Mouse (Mus musculus) spleen, adult 2 months (tissue): ENCODE measurements around the gene Tgif2. TPM values are rescaled to one million over a fixed set of nuclear protein-coding genes. Genes with fewer than 3 reads are reported as not detected.
A peak's percentile ranks its signal among the peaks of the same experiment; 100 is the strongest.

ENCODE experiments used
- DNase-seq, 2 experiments: peaks; one replicate each; pipeline versions ENCODE4 v3.0.0 to v3.0.0-alpha.2; 2012 to 2021; ENCODE audit warnings: low spot score in 2 of 2, low read depth in 1 of 2
- H3K27ac ChIP-seq: fragments of 200-500 bp; 2 replicates; pipeline ENCODE4 v1.5.1; 2012; ENCODE audit warnings: low read length, inconsistent platforms; ENCODE audit not compliant: insufficient read depth
- H3K27me3 ChIP-seq: fragments of 200-500 bp; 2 replicates; pipeline ENCODE4 v1.6.1; 2012; ENCODE audit warnings: mild to moderate bottlenecking, moderate library complexity, low read length, inconsistent platforms; ENCODE audit not compliant: control insufficient read depth, insufficient read depth
- H3K36me3 ChIP-seq: fragments of 200-500 bp; 2 replicates; pipeline ENCODE4 v1.6.1; 2012; ENCODE audit warnings: mild to moderate bottlenecking, low read length, inconsistent platforms; ENCODE audit not compliant: control insufficient read depth, insufficient read depth
- H3K4me1 ChIP-seq: fragments of 200-500 bp; 2 replicates; pipeline ENCODE4 v1.6.1; 2011; ENCODE audit warnings: inconsistent platforms; ENCODE audit not compliant: control insufficient read depth, insufficient read depth, insufficient read length
- H3K4me3 ChIP-seq: fragments of 200-500 bp; 2 replicates; pipeline ENCODE4 v1.5.1; 2011; ENCODE audit warnings: mild to moderate bottlenecking, inconsistent platforms; ENCODE audit not compliant: insufficient read depth, insufficient read length; ENCODE audit errors: extremely low read depth
- CTCF ChIP-seq: fragments of 200-500 bp; IDR thresholded peaks from 2 replicates; pipeline ENCODE4 v1.5.1; 2011; ENCODE audit warnings: mild to moderate bottlenecking, inconsistent platforms; ENCODE audit not compliant: insufficient read depth, insufficient read length, insufficient replicate concordance; ENCODE audit errors: extremely low read depth
- POLR2A ChIP-seq: fragments of 200-500 bp; IDR thresholded peaks from 2 replicates; pipeline ENCODE4 v1.6.1; 2011; ENCODE audit warnings: low read depth, low read length, inconsistent platforms
- WGBS: fragments of 180-500 bp; shearing (Covaris S2); methylation state at CpG from one replicate; pipeline ENCODE4 v1.1.7; 2018; 5-methylcytosine and 5-hydroxymethylcytosine counted together
- polyA plus RNA-seq: library from polyadenylated mRNA; depleted of rRNA; stranded (reverse); fragments of >200 nt; gene quantifications from 2 replicates; pipeline ENCODE4 v1.2.3, GENCODE M21; 2012

Gene Tgif2
- polyA plus RNA-seq, 1 experiment, result 11.8 TPM

DNA sequence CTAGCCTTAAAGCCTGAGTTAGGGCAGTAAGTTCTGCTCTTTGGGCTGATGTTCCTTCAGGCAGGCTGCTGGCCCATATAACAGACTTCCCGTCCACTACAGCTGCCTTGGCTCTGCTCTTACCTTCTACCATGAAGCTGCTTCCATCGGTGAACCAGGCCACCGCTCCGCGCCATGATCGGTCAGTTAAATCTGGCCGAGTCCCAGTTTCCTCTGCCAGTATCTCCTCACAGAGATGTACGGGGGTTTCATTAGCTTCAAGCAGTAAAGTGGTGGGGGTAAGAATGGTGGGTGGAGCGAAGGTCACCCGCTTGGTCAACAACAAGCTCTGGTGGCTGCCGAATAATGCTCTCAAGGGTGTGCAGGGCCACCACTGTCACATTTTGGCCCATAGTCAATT is 5.5 kb upstream of the Tgif2 start:
- no peak for DNase-seq
- Histone ChIP-seq H3K27me3 (no peaks in the 10 kb centered on the region), H3K36me3 (no peaks in the 10 kb centered on the region), H3K27ac (no peak overlapping the region), H3K4me1 (no peaks in the 10 kb centered on the region), H3K4me3 (no peak overlapping the region)
- no peak for TF ChIP-seq CTCF
- TF ChIP-seq POLR2A, result no peak
- 97% methylated on average over 11 of the region's 11 CpGs for WGBS

DNA sequence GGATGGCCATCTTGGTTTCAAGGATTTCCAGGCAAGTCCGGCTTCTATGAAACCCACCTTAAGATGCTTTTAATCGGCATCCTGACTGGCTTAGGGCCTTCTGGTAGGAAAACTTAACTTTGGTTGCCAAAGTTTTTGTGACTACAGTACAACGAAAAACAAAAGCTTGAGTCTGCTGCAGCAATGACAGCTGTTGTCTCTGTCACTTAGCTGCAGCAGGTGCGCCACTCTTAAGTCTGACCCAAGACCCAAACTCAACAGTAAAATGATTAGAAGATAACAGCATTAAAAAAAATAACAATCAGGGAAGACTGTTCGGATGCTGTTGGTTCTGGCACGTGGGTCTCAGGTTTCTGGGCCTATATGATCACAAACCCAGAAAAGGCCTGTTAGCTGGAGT is 968 bp upstream of the Tgif2 start:
- 85% methylated on average over 6 of the region's 6 CpGs for WGBS
- H3K4me1 ChIP-seq, result peaks cover 6% of the 10 kb centered on the region
- TF ChIP-seq POLR2A, result no peak
- no peak for TF ChIP-seq CTCF
- H3K27ac ChIP-seq, result no peak overlapping the region
- no peaks in the 10 kb centered on the region for H3K27me3 ChIP-seq
- DNase-seq, result no peak
- no peaks in the 10 kb centered on the region for H3K36me3 ChIP-seq
- H3K4me3 ChIP-seq, result no peak overlapping the region

GRCm38 (mm10) chr2:156840301-156841027 is 657 bp downstream of the Tgif2 start:
- peak in 1 of 2 experiments; percentile 24 for DNase-seq
- 1% methylated on average over 78 of the region's 79 CpGs for WGBS

DNA sequence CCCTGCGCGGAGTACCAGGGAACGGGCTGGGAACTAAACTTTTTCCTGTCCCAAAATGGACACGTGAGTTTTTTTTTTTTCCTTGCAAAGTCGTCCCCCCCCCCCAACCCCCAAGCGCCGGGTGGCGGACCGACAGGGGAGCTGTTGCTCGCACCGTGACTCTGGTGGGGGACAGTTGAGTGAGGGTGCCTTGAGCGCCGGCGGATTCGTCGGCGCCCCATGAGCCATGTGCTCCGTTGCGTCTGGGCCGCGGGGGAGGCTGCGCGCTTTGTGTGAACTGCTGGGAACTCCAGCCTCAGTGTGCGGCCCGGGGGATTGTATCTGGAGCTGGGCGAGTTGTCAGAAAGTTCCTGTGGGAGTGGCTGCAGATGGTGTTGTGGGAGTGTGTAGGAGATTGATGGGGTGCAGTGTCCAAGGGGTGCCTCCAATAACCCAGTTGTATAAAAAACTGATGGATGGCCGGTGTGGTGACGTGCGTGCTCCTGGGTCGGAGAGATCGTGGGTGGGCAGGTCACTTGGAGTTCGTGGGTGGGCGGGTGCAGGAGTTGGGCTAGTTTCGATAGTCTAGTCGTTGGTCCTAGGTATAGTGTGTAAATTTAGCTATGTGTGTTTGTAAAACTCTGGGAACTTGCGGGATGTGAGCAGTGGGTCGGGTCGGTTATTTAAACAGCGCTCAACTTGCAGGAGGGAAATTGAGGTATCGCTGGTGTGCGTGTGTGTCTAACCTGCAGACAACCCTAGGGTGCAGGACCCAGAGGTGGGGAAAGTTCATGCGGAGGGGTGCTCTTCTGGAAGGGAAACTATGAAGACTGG is 1.4 kb downstream of the Tgif2 start:
- TF ChIP-seq POLR2A, result no peak
- TF ChIP-seq CTCF, result no peak
- peaks cover 6% of the 10 kb centered on the region for H3K4me1 ChIP-seq
- H3K27me3 ChIP-seq, result no peaks in the 10 kb centered on the region
- WGBS, result under 1% methylated on average over 42 of the region's 42 CpGs
- peak in 1 of 2 experiments; percentile 28 for DNase-seq
- H3K27ac ChIP-seq, result no peak overlapping the region
- peak overlapping the region; percentile 80 for H3K4me3 ChIP-seq
- no peaks in the 10 kb centered on the region for H3K36me3 ChIP-seq

More at GRCm38 (mm10) chr2:156840301-156841027, 657 bp downstream of the Tgif2 start:
- H3K36me3 ChIP-seq, result no peaks in the 10 kb centered on the region
- no peak for TF ChIP-seq POLR2A
- no peak for TF ChIP-seq CTCF
- peak overlapping the region; percentile 55; the same call in 1 of the 2 replicates for H3K27ac ChIP-seq
- H3K4me3 ChIP-seq, result peak overlapping the region; percentile 80
- H3K27me3 ChIP-seq, result no peaks in the 10 kb centered on the region
- peaks cover 6% of the 10 kb centered on the region for H3K4me1 ChIP-seq

GRCm38 (mm10) chr2:156841841-156842706 is 2.3 kb downstream of the Tgif2 start:
- no peak overlapping the region for H3K27ac ChIP-seq
- DNase-seq, result peak in 1 of 2 experiments; percentile 24

DNA sequence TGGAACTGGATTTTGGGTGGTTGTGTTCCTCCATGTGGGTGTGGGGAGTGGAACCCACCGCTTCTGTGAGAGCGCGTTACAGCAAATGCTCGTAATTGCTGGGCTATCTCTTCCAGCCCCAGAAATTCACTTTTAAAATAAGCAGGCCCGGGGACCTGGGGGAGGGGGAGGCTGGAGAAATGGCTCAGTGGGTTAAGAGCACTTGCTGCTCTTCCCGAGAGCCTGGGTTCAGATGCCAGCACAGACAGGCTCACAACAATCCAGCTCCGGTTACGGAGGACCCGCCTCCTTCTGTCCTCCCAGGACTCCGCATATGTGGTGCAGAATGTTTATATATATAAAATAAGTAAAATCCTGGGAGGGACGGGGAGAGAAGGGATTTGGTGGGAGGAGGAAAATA is 2.9 kb downstream of the Tgif2 start:
- Histone ChIP-seq H3K27ac (no peak overlapping the region), H3K4me3 (no peak overlapping the region), H3K4me1 (peaks cover 6% of the 10 kb centered on the region), H3K27me3 (no peaks in the 10 kb centered on the region), H3K36me3 (peaks cover 3% of the 10 kb centered on the region; the same call in 1 of the 2 replicates)
- WGBS, result 90% methylated on average over 11 of the region's 11 CpGs
- TF ChIP-seq POLR2A (no peak), CTCF (no peak)
- DNase-seq, result no peak

More at GRCm38 (mm10) chr2:156841841-156842706, 2.3 kb downstream of the Tgif2 start:
- peaks cover 2% of the 10 kb centered on the region; the same call in 1 of the 2 replicates for H3K36me3 ChIP-seq
- peaks cover 6% of the 10 kb centered on the region for H3K4me1 ChIP-seq
- H3K27me3 ChIP-seq, result no peaks in the 10 kb centered on the region
- H3K4me3 ChIP-seq, result peak overlapping the region; percentile 80; the same call in 1 of the 2 replicates
- 35% methylated on average over 20 of the region's 20 CpGs for WGBS
- no peak for TF ChIP-seq POLR2A
- no peak for TF ChIP-seq CTCF
